Mouse (Mus musculus) kidney, postnatal 0 days (tissue): Measurements from ENCODE around the gene Lim2. TPM values are rescaled to one million over a fixed set of nuclear protein-coding genes. Genes with fewer than 3 reads are reported as not detected.

Experiments used
- ATAC-seq: fragments of 200-750 bp; cut with Nextera tagmentation; replicated peaks from 2 replicates; pipeline ENCODE4 v1.8.0; 2017; ENCODE audit warnings: low read depth, moderate number of reproducible peaks, moderate TSS enrichment, moderate library complexity; ENCODE audit not compliant: low FRiP score
- DNase-seq: peaks from one replicate; pipeline ENCODE4 v3.0.0-alpha.2; 2016; ENCODE audit warnings: low spot score
- H3K27ac ChIP-seq: fragments of 300-500 bp; sonication (generic); 2 replicates; pipeline ENCODE4 v1.5.1; 2014; ENCODE audit warnings: mild to moderate bottlenecking
- H3K27me3 ChIP-seq: fragments of 300-500 bp; sonication (generic); 2 replicates; pipeline ENCODE4 v1.6.1; 2014; ENCODE audit warnings: low read length, mixed read lengths; ENCODE audit not compliant: insufficient read depth
- H3K36me3 ChIP-seq: fragments of 300-500 bp; sonication (generic); 2 replicates; pipeline ENCODE4 v1.6.1; 2014; ENCODE audit warnings: low read length, mixed read lengths; ENCODE audit not compliant: insufficient read depth
- H3K4me1 ChIP-seq: fragments of 300-500 bp; sonication (generic); replicated peaks from 2 replicates; pipeline ENCODE4 v1.6.1; 2014; ENCODE audit warnings: antibody characterized with exemption, low read length, mixed read lengths; ENCODE audit not compliant: insufficient read depth
- H3K4me2 ChIP-seq: fragments of 300-500 bp; sonication (generic); 2 replicates; pipeline ENCODE4 v1.6.1; 2014; ENCODE audit warnings: mild to moderate bottlenecking, low read length, moderate library complexity, mixed read lengths
- H3K4me3 ChIP-seq: fragments of 300-500 bp; sonication (generic); replicated peaks from 2 replicates; pipeline ENCODE4 v1.5.1; 2014; ENCODE audit warnings: low read depth, low read length
- H3K9ac ChIP-seq: fragments of 300-500 bp; sonication (generic); 2 replicates; pipeline ENCODE4 v1.6.1; 2014; ENCODE audit warnings: low read depth, low read length
- H3K9me3 ChIP-seq: fragments of 300-500 bp; sonication (generic); replicated peaks from 2 replicates; pipeline ENCODE4 v1.6.1; 2016; ENCODE audit warnings: low read length, inconsistent platforms, mixed read lengths
- CTCF ChIP-seq: IDR thresholded peaks from 2 replicates; pipeline ENCODE4 v1.5.1; 2016; ENCODE audit warnings: antibody characterized with exemption, low read depth, mild to moderate bottlenecking, moderate library complexity
- WGBS: fragments of 180-500 bp; shearing (Covaris S2); extraction: QIAGEN DNeasy Blood & Tissue Kit; methylation state at CpG from one replicate; pipeline ENCODE4 v1.1.7; 2014; 5-methylcytosine and 5-hydroxymethylcytosine counted together
- polyA plus RNA-seq: library from polyadenylated mRNA; unstranded; fragments of >200 nt; fragmentation: Nextera tagmentation; extraction: Ambion mirVana; gene quantifications from 2 replicates; pipeline ENCODE4 v1.2.1, GENCODE M21; 2015

The Lim2 gene
- polyA plus RNA-seq, 1 experiment from 2014 or later, result not detected

- 60% methylated on average over 4 of the region's 4 CpGs for WGBS
- ATAC-seq, result no peak
- Histone ChIP-seq H3K4me2 (no peak overlapping the region), H3K4me3 (no peak overlapping the region), H3K4me1 (no peaks in the 10 kb centered on the region), H3K36me3 (no peaks in the 10 kb centered on the region), H3K9me3 (no peaks in the 10 kb centered on the region), H3K9ac (no peak overlapping the region), H3K27me3 (no peaks in the 10 kb centered on the region), H3K27ac (no peak overlapping the region)
- TF ChIP-seq CTCF, result no peak
- DNase-seq, result no peak
Measured at GRCm38 (mm10) chr7:43429500-43429899, 2.0 kb downstream of the Lim2 start.

GRCm38 (mm10) chr7:43432891-43433290 lies 5.4 kb downstream of the Lim2 start:
- Histone ChIP-seq H3K4me2 (no peak overlapping the region), H3K27me3 (no peaks in the 10 kb centered on the region), H3K9ac (no peak overlapping the region), H3K27ac (no peak overlapping the region), H3K4me3 (no peak overlapping the region), H3K4me1 (no peaks in the 10 kb centered on the region), H3K36me3 (no peaks in the 10 kb centered on the region), H3K9me3 (no peaks in the 10 kb centered on the region)
- no peak for TF ChIP-seq CTCF
- DNase-seq (no peak), ATAC-seq (no peak)
- 70% methylated on average over 4 of the region's 4 CpGs for WGBS

GRCm38 (mm10) chr7:43434676-43435075 lies 7.2 kb downstream of the Lim2 start:
- no peak overlapping the region for H3K9ac ChIP-seq
- TF ChIP-seq CTCF, result no peak
- H3K4me3 ChIP-seq, result no peak overlapping the region
- no peaks in the 10 kb centered on the region for H3K9me3 ChIP-seq
- ATAC-seq, result no peak
- H3K27ac ChIP-seq, result no peak overlapping the region
- 90% methylated on average over 5 of the region's 5 CpGs for WGBS
- H3K27me3 ChIP-seq, result no peaks in the 10 kb centered on the region
- H3K4me2 ChIP-seq, result no peak overlapping the region
- no peaks in the 10 kb centered on the region for H3K4me1 ChIP-seq
- no peaks in the 10 kb centered on the region for H3K36me3 ChIP-seq
- DNase-seq, result no peak

GRCm38 (mm10) chr7:43436341-43437255 lies 9.1 kb downstream of the Lim2 start, which contains the start of gene Nkg7:
TSS of gene Nkg7 (plus strand) at chr7:43437073.
- no peak for DNase-seq
- Histone ChIP-seq H3K27ac (no peak within 1 kb of the TSS), H3K4me3 (no peak within 1 kb of the TSS), H3K9ac (no peak within 1 kb of the TSS), H3K27me3 (no peaks in the 10 kb centered on the region), H3K4me2 (no peak within 1 kb of the TSS), H3K36me3 (no peaks in the 10 kb centered on the region), H3K4me1 (no peaks in the 10 kb centered on the region), H3K9me3 (no peaks in the 10 kb centered on the region)
- ATAC-seq, result no peak
- 65% methylated on average over 10 of the region's 10 CpGs for WGBS
- no peak for TF ChIP-seq CTCF

- WGBS, result 85% methylated on average over 4 of the region's 4 CpGs
Measured at GRCm38 (mm10) chr7:43438611-43439010, 11.1 kb downstream of the Lim2 start.

GRCm38 (mm10) chr7:43440482-43440881 lies 13.0 kb downstream of the Lim2 start, which contains the start of gene Cldnd2:
TSS of gene Cldnd2 (plus strand) at chr7:43440782.
- Histone ChIP-seq H3K9me3 (no peaks in the 10 kb centered on the region), H3K4me1 (peaks cover 12% of the 10 kb centered on the region; the same call in 1 of the 2 replicates), H3K27me3 (no peaks in the 10 kb centered on the region), H3K4me2 (no peak within 1 kb of the TSS), H3K4me3 (no peak within 1 kb of the TSS), H3K9ac (no peak within 1 kb of the TSS), H3K36me3 (no peaks in the 10 kb centered on the region), H3K27ac (no peak within 1 kb of the TSS)
- ATAC-seq, result no peak
- TF ChIP-seq CTCF, result no peak
- WGBS, result 81% methylated on average over 6 of the region's 6 CpGs
- DNase-seq, result no peak

More at GRCm38 (mm10) chr7:43438611-43439010, 11.1 kb downstream of the Lim2 start:
- ATAC-seq (no peak), DNase-seq (no peak)
- Histone ChIP-seq H3K4me2 (no peak overlapping the region), H3K4me3 (no peak overlapping the region), H3K9ac (no peak overlapping the region), H3K27ac (no peak overlapping the region), H3K36me3 (no peaks in the 10 kb centered on the region), H3K27me3 (no peaks in the 10 kb centered on the region), H3K9me3 (no peaks in the 10 kb centered on the region), H3K4me1 (0 out of 2 replicates have a peak, but pooled peaks cover 6% of the 10 kb centered on the region)
- TF ChIP-seq CTCF, result no peak
